Mouse (Mus musculus) cerebellum, adult 9-10 months (tissue): ENCODE results near the gene Efcab12.
"Not testable (repeated sequence)": the region's sequence is repeated elsewhere in the genome, so short reads cannot be mapped to it uniquely, and the experiment has no call there.

ENCODE experiments used
- DNase-seq: peaks from one replicate; pipeline ENCODE4 v3.0.0; 2022

The Efcab12 gene

DNA sequence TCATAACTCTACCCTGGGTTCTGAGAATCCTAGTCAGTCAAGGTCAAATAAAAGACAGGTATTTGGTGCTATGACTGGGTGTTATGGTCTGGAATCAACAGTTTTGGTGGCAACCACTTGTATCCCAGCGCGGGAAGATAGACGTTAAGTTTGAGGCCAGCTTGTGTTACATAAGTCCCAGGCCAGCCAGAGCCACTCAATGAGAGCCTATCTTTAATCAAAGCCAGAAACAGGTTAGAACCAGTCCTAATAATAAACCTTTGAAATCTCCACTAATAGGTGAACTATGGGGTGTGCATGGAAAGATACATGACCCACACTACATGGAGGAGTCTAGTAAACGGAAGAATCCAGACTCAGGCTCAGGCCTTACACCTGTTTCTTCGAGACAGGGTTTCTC, 533 bp upstream of the Efcab12 start:
- DNase-seq, result no peak

DNA sequence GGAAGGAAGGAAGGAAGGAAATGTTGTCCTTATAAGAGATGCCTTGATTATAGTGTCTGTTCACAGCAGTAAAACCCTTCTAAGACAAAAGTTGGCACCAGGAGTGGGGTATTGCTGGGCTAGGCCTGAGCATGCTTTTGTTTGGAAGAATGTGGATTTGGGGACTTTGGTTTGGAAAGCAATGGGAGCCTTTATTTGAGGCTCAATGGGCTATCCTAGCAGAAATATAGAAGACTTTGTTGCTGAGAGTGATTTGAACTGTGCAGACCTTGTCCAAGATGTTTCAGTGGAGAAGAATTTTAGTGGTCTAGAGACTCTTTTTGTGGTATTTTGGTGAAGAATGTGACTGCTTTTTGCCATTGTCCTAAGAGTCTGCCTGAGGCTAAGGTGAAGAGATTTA, 4.4 kb downstream of the Efcab12 start:
- no peak for DNase-seq

DNA sequence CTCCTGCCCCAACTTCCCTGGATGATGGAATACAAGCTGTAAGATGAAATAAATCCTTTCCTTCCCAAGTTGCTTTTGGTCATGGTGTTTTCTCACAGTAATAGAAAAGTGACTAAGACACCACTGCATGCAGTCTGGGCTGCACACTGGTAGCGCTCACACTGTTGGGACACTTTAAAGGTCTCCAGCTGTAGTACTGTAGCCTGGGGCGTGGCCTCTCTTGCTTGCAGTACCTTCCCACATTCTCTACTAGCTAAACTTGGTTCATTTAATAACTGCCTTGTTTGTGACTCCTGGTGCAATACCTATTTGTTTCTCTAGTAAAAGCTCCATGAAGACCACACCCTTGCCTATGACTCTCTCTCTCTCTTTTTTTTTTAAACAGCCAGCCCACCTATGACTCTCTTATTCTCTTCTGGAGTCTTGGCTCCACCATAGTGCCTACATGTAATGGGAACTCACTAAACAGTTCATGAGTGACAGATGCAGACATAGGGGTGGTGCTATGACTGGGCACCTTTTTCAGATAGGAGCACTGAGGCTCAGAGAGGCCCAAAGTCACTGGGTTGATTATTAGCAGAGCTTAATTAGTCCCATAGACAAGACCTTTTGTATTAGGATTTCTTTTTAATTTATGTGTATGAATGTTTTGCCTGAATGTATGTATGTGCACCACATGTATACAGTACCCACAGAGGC, 5.9 kb downstream of the Efcab12 start:
- no peak for DNase-seq

DNA sequence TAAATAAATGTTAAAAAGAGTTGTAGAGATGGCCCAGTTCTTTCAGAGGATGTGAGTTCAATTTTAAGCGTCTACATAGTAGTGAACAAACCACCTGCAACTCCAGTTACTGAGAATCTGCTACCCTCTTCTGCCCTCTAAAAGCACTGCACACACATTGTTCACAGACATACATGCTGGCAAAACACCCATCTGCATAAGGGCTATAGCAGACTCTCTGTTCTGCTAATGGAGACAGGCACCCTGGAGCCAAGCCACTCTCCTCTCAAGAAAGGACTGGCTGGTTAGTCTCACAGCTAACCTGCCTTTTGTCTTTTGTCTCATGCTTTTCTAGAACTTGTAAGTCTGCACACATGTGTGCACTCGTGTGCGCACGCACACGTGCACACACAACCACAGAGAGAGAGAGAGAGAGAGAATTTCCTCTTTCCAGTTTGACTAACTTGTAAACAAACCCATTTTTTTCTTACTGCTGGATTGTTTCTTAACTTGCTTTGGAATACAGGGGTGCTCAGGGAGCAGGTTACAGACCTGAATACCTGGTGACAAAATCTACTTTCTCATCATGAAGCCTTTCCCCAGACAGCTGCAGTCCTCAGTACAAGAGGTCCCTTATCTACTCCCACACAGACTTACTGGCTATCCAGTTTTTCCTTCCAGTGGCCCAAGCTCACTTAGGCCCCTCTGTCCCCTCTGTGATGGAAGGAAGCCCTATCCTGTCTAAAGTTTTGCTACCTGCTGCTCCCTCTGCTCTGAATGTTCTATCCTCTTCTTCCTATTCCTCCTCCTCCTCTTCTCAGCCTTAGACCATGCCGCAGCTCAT, 7.2 kb downstream of the Efcab12 start:
- no peak for DNase-seq

DNA sequence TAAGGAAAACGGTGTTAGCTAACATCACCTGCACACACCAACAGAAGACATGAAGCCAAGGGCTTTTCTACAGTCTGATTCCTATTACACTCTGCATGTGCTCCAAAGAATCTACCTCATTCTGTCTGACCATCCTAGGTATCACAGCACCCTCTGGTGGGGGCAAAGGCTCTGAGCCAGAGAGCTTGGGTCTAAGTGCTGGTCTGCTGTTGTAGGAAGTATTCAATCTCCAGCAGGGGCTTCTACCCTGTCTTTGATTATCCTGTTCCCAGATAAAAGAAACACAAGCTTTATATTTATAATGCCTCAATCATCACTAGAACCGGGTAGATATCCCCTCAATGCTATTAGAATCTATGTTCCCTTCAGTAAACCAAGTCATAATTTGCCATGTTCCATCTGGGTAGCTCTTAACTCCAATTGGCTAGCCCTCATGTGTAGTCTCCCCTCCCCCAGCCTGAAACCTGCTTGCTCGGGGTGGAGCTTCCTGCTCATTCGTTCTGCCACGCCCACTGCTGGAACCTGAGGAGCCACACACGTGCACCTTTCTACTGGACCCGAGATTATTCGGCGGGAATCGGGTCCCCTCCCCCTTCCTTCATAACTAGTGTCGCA, 14.3 kb downstream of the Efcab12 start:
- DNase-seq, result not testable (repeated sequence)

DNA sequence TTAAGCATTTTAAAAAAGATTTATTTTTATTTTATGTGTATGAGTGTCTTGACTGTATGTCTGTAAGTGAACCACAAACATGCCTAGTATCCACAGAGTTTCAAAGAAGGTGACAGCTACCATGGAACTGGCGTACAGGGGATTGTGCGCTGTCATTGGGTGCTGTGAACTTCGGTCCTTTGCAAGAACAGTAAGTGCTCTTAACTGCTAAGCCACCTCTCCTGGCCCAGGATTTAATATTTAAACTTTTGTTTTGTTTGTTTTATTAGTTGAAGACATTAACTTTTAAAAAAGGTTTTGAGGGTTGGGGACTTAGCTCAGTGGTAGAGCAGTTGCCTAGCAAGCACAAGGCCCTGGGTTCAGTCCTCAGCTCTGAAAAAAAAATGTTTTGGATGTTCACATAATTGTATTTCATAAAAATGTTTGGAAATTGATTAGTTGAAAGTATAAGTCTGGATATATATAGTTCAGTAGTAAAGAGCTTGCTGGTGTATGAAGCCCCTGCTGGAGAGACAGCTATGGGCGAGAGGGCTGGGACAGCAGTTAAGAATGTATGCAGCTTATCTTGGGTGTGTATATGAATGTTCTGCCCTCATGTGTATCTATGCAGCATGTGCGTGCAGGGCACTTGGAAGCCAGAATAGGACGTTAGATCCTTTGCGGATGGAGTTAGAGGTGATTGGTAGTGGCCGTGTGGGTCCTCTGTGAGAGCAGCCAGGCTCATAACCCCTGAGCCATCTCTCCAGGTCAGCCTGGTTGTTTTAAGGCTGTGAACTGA, 16.8 kb downstream of the Efcab12 start:
- no peak for DNase-seq

DNA sequence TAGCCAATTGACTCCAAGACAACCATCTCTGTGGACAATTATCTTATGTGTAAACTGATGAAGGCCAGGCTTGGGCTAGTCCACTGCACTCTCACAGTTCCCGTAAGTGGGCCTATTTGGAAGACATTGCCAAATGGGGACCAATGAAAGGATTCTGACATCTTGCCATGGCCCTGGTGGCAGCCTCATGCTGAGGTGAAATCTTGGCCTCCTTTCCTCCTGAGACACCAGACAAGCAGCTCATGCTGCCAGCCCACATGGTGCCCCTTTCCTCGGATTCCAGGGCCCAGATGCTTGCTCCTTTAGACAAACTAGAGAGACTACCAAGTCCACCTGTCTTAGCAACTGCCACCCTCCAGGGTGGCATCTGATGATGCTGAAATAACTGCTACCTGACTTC, 20.1 kb downstream of the Efcab12 start:
- no peak for DNase-seq

DNA sequence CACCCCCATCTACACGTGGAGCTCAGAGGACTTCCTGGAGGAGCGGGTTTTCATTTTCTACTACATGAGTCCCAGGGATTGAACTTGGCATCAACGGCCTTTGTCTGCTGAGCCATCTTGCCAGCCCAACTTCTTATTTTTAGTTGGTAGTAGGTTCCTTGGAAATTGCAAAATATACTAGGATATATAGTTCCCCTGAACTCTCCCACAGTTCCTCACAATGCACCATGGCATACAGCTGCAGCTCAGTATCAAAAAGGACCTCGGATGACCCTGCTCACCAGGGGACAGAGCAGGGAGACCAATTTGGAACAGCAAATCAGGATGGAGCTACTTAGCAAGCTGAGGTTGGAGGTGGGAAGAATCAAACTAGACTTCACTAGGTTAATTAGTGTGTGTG, 23.2 kb downstream of the Efcab12 start:
- DNase-seq, result no peak

DNA sequence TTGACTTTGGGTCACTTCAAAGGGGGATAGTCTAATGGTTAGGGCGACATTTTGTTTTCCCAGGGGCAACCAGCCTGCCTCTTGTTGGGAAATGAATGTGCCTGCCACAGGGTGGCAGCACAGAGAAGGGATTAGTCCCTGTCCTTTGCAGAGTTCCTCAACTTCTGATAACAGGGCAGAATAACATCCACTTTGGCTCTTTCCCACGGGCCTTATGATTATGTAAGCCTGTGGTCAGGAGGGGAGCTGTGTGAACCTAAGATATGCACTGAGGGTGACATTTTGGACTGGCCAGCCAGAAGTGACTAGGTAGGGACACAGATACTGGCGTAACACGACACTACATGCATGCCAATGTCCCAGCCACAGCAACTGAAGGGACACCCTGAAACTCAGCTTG, 24.1 kb downstream of the Efcab12 start:
- no peak for DNase-seq

DNA sequence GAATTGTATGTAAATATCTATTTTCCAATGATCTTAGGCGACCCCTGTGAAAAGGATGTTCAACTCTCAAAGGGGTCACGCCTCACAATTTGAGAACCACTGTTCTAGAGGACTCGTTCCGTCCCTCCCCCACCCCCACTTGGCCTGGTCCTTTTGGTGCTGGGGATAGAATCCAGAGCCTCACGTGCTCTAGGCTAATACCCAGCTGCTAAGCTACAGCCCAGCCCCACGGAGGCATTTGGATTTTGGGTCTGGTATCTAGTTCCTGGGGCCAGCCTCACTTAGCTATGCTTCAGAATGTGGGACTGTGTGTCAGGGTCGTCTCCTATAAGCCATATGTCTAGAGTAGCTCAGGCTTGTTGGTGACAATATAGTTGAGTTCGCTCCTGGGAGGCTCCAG, 26.6 kb downstream of the Efcab12 start:
- no peak for DNase-seq

DNA sequence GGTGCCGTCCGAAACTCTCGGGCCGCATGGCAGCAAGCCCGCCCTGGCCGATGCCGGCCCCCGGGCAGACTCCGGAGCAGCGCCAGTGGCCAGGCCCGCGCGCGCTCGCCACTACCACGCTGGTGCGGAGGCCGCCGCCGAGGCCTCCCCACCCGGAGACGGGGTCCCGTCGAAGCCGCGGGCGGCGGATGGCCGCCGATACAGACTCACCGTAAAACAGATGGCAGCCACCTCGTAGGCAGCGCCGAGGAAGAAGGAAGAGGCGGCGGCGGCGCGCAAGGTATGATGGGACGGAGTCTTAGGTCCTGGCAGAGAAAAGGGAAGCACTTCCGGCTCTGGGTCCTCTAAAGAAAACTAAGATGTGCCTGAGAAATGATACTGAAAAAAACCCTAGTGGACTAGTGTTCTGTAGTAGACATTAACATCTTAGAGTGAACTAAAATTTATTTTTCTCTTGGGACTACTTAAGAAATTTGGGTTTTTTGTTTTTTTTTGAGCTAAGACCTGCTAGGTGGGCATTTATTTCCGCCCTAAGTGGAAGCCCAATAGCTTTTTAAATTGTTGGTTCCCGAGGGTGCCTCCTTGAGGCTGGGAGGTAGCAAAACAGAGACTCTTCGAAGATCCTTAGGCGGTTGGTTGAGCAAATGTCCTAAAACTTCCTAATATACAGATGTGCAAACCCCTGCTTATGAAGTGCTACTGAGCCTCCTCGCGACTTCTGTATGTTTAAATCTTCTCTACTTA, 29.6 kb downstream of the Efcab12 start, which contains the start of gene Rpl32:
TSS of gene Rpl32 (minus strand) at position 260 of the 744 bp plus-strand sequence.
- DNase-seq, result peak; percentile 89

DNA sequence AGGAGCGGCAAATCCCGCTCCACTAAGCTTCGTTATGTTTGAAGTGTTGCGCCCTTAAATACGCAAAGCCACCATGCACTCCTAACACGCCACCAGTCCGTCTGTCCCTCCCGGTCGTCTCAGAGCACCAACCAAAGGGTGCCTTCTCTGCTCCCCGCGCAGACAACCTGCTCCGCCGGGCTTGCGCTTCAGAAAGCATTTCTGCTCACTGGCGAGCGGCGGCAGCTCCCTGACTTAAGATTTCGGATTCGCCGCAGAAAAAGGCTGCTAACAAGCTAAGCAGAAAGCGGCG, 30.1 kb downstream of the Efcab12 start:
- DNase-seq, result no peak

DNA sequence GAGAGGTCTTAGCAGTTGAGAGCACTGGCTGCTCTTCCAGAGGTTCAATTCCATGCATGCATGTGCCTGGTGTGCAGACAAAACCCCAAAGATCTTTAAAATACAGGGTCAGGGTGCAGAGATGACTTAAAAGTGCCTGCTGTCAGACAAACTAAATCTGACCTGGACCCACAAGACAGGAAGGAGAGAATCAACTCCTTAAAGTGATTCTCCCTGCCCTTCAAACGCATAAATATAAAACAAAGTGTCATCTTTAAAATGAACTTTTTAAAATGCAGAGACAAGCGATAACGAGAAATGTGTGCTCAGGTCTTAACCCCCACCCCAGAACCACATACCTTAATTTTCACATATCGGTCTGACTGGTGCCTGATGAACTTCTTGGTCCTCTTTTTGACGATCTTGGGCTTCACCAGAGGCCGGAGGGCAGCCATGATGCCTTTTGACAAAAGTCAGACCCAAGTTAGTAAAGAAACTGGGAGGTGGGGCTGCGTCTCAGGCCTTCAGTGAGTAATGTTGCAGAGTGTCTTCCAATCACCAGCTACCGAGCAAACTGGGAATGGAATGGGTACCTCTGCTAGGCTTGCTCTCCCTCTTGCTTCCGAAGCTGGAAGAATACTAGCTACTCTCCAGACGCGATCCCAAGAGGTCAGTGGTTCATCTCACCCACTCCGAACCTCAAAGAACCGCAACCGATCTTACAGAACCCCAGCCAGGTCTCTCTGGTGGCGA, 30.6 kb downstream of the Efcab12 start:
- no peak for DNase-seq

DNA sequence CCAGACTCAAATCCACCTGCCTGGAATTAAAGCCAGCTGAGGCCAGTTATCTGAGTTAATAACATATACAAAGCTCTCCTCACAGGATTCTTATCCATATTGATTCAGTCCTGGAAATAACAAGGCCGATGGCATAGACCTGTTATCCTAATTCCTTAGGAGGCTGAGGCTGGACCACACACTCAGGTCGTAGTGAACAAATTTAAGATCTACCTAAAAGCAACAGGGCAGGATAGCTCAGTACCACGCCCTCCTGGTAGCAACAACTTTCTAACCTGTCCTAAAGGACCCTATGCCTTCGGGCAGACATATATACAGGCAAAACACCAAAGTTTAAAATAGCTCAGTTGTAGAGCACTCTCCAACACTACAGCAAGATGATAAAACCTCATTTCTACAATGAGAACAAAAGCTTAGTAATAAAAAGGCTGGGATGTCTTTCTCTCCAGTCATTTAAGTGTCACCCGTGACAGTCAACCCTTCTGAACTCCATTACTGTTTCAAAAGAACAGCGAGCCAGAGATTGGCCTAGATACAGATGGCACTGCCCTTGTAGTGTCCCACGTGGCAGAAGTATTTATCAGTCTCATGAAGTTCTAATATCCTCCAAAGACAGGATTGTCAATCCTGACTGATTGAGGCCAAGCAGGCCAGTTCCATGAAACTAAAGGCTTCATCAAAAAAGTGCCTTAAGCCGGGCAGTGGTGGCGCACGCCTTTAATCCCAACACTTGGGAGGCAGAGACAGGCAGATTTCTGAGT, 33.6 kb downstream of the Efcab12 start:
- DNase-seq, result no peak

DNA sequence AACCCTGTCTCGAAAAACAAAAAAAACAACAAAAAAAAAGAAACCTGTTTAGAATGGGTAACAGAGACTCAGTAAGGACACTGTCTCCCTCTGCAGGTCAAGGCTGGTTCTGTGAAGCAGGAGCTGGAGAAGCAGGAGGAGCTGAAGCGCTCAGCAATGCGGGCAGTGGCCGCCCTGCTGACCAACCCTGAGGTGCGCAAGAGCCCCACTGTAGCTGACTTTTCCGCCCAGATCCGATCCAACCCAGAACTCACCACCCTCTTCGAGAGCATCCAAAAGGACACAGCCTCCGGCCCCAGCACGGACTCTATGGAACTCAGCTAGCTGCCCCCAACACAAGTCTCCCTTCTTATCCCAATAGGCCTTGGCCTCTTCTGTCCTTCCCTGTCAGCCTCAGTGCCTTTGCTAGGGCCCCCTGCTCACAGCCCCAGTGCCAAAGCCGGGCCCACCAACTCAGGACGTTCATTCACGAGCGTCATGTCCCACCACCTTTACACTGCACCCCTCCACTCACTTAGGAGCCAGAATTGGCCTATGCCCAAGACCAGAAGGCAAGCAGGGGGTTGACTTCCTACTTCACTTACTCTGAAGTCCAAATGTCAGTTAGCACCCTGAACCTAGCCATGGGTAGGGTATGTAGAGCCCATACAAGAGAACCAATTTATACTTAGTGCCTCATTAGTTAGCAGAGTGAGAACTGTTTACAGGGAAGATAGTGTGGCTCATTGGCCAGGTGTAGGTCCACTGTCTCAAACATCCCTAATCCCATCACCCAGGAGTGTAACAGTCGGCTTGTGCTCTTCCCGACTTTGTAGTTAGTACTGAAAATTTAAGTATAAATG, 34.5 kb downstream of the Efcab12 start:
- DNase-seq, result peak; percentile 84

DNA sequence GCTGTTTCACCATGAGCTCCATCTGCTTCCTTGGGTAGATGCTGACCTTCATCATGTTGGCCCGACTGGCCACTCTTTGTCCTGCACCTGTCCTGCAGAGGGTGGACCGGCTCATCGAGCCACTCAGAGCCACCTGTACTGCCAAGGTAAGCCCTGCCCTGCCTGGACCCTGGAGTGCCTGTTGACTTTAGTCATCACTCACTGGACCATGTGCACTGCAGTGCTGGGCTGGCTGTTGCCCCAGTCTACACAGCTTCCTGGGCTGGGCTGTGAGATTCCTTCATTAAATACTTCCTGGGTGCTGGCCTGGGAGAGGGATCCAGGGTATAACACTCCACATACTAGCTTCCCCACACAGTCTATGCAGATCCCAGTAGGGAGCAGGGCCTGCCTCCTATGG, 36.4 kb downstream of the Efcab12 start:
- DNase-seq, result no peak

DNA sequence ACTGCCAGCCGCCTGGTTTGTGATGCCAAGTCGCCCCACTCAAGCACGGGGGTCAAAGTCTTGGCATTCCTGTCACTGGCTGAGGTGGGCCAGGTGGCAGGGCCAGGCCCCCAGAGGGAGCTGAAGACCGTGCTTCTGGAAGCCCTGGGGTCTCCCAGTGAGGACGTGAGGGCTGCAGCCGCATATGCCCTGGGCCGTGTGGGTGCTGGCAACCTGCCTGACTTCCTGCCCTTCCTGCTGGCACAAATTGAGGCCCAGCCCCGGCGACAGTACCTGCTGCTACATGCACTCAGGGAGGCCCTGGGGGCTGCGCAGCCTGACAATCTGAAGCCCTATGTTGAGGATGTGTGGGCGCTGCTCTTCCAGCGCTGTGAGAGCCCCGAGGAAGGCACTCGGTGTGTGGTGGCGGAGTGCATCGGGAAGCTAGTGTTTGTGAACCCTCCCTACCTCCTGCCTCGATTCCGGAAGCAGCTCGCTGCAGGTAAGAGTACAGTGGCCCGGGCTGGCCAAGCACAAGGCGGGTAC, 45.5 kb downstream of the Efcab12 start:
- no peak for DNase-seq

DNA sequence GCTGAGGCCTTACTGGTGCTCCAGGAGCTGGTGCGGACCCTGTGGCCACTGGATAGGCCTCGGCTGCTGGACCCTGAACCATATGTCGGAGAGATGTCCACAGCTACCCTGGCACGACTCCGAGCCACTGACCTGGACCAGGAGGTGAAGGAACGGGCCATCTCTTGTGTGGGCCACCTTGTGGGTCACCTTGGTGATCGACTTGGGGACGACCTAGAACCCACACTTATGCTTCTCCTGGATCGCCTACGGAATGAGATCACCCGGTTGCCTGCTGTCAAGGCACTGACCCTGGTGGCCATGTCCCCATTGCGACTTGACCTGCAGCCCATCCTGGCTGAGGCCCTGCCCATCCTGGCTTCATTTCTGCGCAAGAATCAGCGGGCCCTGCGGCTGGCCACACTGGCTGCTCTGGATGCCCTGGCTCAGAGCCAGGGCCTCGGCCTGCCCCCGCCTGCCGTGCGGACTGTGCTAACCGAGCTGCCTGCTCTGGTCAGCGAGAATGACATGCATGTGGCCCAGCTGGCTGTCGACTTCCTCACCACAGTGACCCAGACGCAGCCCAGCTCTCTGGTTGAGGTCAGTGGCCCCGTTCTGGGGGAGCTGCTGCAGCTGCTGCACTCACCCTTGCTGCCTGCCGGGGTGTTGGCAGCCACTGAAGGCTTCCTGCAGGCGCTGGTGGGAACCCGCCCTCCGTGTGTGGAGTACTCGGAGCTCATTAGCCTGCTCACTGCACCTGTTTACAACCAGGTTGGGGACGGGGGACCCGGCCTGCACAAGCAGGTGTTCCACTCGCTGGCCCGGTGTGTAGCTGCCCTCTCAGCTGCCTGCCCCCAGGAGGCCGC, 46.1 kb downstream of the Efcab12 start:
- peak; percentile 82 for DNase-seq

DNA sequence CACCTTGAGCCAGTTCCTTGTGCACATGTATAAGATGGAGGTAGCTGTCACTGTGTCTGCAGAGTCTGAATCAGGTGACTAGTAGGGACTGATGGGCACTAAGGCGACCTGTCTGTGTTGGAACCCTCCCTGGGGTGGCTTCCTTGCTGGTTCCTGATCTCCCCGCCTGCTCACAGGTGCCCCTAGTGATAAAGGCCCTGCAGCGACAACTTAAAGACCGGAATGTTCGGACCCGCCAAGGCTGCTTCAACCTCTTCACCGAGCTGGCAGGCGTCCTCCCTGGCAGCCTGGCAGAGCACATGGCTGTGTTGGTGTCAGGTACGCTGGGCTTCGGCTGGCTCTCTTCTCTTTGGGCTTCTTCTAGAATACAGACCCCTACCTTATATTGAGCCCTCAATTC, 47.2 kb downstream of the Efcab12 start:
- DNase-seq, result no peak
